Mouse (Mus musculus) gonadal fat pad, adult 2 months (tissue): Measurements from ENCODE around the gene Taar7a. TPM values are rescaled to one million over a fixed set of nuclear protein-coding genes. Genes with fewer than 3 reads are reported as not detected.

ENCODE experiments used
- DNase-seq: peaks from one replicate; pipeline ENCODE4 v3.0.0-alpha.2; 2012; ENCODE audit warnings: low read depth
- polyA plus RNA-seq: library from polyadenylated mRNA; depleted of rRNA; stranded (reverse); fragments of >200 nt; gene quantifications from 2 replicates; pipeline ENCODE4 v1.2.3, GENCODE M21; 2012; rRNA removed

The Taar7a gene
- polyA plus RNA-seq, 1 experiment = not detected

DNA sequence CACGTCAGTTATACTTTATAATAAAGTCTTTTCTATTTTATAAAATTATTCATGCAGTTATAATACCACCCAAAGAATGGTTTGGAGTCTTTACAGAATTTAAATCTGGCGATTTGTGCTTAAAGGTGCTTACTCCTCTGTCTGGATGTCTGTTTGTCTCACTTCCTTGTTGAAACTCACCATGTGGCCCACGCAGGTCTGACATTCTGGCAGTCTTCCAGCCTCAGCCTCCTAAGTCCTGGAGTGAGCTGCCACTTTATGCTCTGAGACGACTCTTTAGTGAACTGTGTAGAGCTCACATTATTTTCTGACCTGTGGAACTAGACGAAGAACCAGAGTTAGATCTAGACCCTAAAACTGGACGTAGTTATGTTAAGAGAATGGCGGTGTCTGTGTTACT, 45.3 kb downstream of the Taar7a start:
- no peak for DNase-seq

DNA sequence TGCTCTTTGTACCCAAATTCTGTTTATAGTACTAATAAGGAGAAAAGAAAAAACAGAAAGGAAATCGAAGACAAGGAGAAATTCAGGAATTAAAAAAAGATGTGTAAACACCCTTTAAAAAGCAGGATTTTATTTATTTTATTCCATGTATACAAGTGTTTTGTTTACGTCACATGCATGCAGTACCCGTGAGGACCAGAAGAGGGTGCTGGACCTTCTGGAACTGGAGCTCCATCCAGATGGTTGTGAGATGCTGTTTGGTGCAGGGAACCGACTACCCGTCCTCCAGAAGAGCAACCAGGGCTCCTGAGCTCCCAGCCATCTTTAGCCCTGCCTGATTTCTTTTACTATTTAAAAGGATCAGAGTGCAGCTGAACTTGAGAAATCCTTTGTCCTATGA, 50.8 kb downstream of the Taar7a start:
- DNase-seq = no peak

Other genes with a start within 250 kb of the Taar7a start
- gene Rps12, start 206.2 kb downstream of the Taar7a start, polyA plus RNA-seq = 1,188 and 1,497 TPM in 2 replicates
- 18.6 and 28.4 TPM in 2 replicates for gene Slc18b1, start 196.5 kb downstream of the Taar7a start, polyA plus RNA-seq
- gene Vnn3, start 142.0 kb downstream of the Taar7a start, polyA plus RNA-seq = 8.1 and 9.3 TPM in 2 replicates
- gene Vnn1, start 98.8 kb downstream of the Taar7a start, polyA plus RNA-seq = 2.3 and 2.8 TPM in 2 replicates
- not detected in 2 replicates for gene Taar1, start 73.1 kb downstream of the Taar7a start, polyA plus RNA-seq
- gene Taar2, start 54.9 kb downstream of the Taar7a start, polyA plus RNA-seq = not detected in 2 replicates
- gene Taar3, start 43.9 kb downstream of the Taar7a start, polyA plus RNA-seq = not detected in 2 replicates
- gene Taar4, start 33.0 kb downstream of the Taar7a start, polyA plus RNA-seq = 0.14 TPM in 1 of 2 replicates, not detected in the other
- not detected in 2 replicates for gene Taar5, start 22.8 kb downstream of the Taar7a start, polyA plus RNA-seq
- gene Taar6, start 7.8 kb downstream of the Taar7a start, polyA plus RNA-seq = not detected in 2 replicates
- gene Taar7b, start 6.5 kb upstream of the Taar7a start, polyA plus RNA-seq = not detected in 2 replicates
- gene Taar7d, start 33.7 kb upstream of the Taar7a start, polyA plus RNA-seq = 0.11 TPM in 1 of 2 replicates, not detected in the other
- gene Taar7e, start 44.1 kb upstream of the Taar7a start, polyA plus RNA-seq = not detected in 2 replicates
- gene Taar7f, start 56.0 kb upstream of the Taar7a start, polyA plus RNA-seq = not detected in 2 replicates
- not detected in 2 replicates for gene Taar8a, start 83.0 kb upstream of the Taar7a start, polyA plus RNA-seq
- not detected in 2 replicates for gene Taar8b, start 98.8 kb upstream of the Taar7a start, polyA plus RNA-seq
- gene Taar8c, start 108.4 kb upstream of the Taar7a start, polyA plus RNA-seq = not detected in 2 replicates
- gene Taar9, start 116.1 kb upstream of the Taar7a start, polyA plus RNA-seq = not detected in 2 replicates
- 109 and 115 TPM in 2 replicates for gene Stx7, start 155.8 kb upstream of the Taar7a start, polyA plus RNA-seq
- 3.9 and 4.3 TPM in 2 replicates for gene Moxd1, start 230.0 kb upstream of the Taar7a start, polyA plus RNA-seq